Mouse (Mus musculus) frontal cortex, postnatal 10 days (tissue): ENCODE measurements around the gene Tomm34.
"Not testable (repeated sequence)": the region's sequence is repeated elsewhere in the genome, so short reads cannot be mapped to it uniquely, and the experiment has no call there.

Experiments
- DNase-seq, 2 experiments: peaks; one replicate each; pipeline ENCODE4 v3.0.0; 2022; ENCODE audit warnings: low spot score in 2 of 2, mixed read lengths in 1 of 2

Tomm34 gene

GRCm38 (mm10) chr2:164076874-164077425 lies 6.0 kb upstream of the Tomm34 start:
- DNase-seq, result no peak

DNA sequence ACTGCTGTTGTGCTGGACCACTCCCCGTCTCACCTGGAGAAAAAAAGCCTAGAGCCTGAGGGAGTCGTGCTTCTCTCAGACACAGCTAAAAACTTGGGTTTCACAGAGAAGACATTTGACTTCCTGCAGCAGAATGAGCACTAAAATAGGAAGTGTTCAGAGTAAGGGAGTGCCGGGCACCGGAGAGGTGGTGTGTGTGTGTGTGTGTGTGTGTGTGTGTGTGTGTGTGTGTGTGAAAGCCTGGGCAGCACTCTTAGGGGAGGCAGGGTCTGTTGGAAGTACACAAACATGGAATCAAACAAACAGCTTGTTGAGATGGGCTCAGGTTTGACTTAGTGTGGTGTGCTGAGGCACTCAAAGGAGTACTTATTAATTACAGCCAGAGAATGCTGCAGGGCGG lies 4.1 kb upstream of the Tomm34 start:
- DNase-seq, result no peak

GRCm38 (mm10) chr2:164073918-164074578 lies 3.1 kb upstream of the Tomm34 start:
- DNase-seq, result peak; percentile 94 to 97

- DNase-seq, result no peak
Observed at GRCm38 (mm10) chr2:164073120-164073519, 2.2 kb upstream of the Tomm34 start.

DNA sequence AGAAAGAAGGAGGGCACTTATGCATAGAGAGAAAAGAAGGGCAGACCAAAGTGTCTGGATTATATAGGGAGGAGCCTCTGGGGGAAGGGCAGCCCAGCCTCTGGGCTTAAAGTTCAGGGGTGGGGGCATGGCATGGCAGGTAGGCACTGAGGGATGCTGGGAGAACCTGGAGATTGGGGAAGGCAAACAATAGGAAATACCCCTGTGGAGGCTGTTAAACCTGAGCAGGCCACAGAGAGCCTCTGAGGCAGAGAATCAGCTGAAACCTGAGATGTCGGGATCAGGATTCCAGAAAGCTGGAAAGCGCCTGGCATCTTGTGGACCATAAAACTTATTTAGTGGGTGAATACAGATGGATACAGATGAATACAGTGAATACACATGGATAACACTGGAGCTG lies 1.1 kb upstream of the Tomm34 start:
- DNase-seq, result no peak

DNA sequence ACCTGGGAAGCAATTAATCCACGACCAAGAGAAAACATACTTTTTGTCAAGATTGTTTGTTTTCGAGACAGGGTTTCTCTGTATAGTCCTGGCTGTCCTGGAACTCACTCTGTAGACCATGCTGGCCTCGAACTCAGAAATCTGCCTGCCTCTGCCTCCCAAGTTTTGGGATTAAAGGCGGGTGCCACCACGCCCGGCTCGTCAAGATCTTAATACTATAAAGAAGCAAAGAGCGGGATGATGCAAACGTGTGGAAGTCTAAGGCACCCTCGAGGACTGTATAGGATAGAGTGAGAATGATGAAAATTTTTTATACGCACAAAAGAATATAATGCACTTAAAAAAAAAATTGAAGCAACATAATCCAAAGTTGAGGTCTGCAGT lies 460 bp upstream of the Tomm34 start:
- DNase-seq, result not testable (repeated sequence)

DNA sequence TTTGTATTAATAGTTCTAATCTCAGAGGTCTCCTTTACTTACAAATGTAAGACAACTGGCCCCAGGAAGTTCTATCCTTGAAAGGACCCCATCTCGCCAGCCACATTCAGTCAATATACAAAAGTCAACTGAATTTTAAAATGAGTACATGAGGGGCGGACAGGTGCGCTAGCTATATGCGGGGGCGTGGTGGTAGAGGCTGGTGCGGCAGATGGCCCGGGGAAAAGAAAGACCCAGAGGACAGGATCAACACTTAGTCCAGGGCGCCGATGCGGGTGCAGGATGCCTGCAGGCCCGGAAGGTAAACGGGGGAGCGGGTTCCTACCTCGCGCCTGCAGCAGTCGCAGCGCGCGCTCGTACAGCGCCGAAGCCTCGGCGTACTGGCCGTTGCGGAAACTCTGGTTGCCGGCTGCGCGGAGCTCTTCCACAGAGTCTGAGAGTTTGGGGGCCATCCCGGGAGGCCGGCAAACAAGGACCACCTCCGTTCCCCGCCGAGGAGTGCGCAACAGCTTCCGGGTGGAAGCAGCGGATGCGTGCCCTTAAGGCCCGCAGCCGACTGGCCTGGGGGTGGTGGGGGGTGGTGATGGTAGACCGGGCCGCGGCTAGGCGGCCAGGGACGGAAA lies 716 bp downstream of the Tomm34 start, which contains the start of gene Stk4:
Stk4 (plus strand) TSS at position 181 of the 623 bp plus-strand sequence.
- DNase-seq, result peak; percentile 28 to 60

DNA sequence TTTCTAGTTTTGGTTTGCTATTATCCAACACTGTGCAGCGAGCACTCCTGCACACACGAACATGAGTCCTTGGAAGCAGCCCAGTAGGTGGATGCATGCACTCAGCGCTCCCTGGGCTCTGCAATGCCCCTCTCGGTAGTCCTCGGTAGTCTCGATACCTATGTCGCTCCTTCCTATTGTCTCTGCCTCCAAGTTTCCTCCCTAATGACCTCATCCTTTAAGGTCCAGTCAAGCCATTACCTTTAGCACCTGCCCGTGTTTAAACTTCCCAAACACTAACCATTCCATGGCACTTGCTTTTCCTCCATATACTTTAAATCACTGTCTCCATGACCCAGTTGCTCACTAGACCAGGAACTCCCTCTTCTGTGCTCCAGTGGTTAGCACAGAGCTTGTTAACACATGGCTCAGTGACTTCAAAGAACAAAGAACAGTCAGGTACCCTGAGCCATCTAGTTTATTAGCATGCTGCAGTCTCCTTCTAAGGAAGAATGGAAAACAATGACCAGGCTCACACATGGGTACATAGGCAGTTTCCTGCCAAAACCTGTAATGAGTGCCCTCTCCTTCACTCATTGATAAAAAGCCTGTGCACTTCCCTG lies 11.2 kb downstream of the Tomm34 start:
- DNase-seq, result no peak

GRCm38 (mm10) chr2:164054671-164055070 lies 16.3 kb downstream of the Tomm34 start:
- no peak for DNase-seq

GRCm38 (mm10) chr2:164053767-164054166 lies 17.2 kb downstream of the Tomm34 start:
- no peak for DNase-seq

DNA sequence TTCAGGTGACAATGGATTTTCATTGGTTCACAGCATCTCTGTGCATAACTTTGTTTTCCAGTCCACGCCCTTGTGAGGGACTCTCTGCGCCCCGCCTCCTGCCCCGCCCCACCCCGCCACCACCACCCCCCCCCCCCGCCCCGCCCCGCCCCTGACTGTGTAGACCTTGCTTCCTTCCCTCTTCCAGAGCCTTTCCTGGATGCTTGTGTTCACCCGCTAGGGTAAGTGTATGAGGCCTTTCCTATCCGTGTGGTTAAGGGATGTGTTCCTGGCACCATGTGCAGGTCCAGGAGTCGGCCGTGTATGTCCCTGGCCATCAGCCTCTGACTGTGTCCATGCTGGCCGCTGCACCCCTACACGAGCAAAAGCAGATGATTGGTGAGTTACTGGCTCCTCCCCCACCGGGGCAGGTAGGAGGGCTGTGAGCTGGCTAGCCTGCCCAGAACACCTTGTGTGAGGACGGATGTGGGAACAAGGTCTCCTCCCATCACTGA lies 23.7 kb downstream of the Tomm34 start:
- no peak for DNase-seq

GRCm38 (mm10) chr2:164041523-164041922 lies 29.4 kb downstream of the Tomm34 start:
- no peak for DNase-seq

- DNase-seq, result no peak
Observed at GRCm38 (mm10) chr2:164040949-164041348, 30.0 kb downstream of the Tomm34 start.

GRCm38 (mm10) chr2:164038407-164039028 lies 32.5 kb downstream of the Tomm34 start:
- DNase-seq, result no peak

GRCm38 (mm10) chr2:164036520-164037019 lies 34.4 kb downstream of the Tomm34 start:
- no peak for DNase-seq

DNA sequence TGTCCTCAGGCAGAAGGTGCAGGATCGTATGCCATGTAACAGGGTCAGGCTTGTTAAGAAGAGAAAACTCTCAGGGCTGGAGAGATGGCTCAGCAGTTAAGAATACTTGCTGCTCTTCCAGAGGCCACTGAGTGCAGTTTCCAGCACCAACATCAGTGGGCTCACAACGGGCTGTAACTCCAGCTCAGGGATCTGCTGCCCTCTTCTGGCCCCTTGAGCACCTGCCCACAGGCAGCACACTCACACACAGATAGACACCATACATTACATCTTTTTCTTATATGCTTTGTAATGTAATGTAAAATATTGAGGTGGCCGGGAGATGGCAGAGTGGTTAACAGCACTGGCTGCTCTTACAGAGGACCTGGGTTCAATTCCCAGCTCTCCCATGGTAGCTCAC lies 38.0 kb downstream of the Tomm34 start:
- DNase-seq, result no peak

- no peak for DNase-seq
Observed at GRCm38 (mm10) chr2:164031147-164031546, 39.8 kb downstream of the Tomm34 start.

GRCm38 (mm10) chr2:164025150-164025549 lies 45.8 kb downstream of the Tomm34 start, which contains the start of gene Pabpc1l:
Gene Pabpc1l (plus strand): TSS chr2:164025450.
- DNase-seq, result no peak

GRCm38 (mm10) chr2:164022104-164022503 lies 48.9 kb downstream of the Tomm34 start:
- no peak for DNase-seq

- no peak for DNase-seq
Observed at GRCm38 (mm10) chr2:164019943-164020342, 51.0 kb downstream of the Tomm34 start.

- DNase-seq, result no peak
Observed at GRCm38 (mm10) chr2:164018910-164019309, 52.1 kb downstream of the Tomm34 start.

- no peak for DNase-seq
Observed at GRCm38 (mm10) chr2:164015304-164015703, 55.7 kb downstream of the Tomm34 start.
